In the genomic region with DNA sequence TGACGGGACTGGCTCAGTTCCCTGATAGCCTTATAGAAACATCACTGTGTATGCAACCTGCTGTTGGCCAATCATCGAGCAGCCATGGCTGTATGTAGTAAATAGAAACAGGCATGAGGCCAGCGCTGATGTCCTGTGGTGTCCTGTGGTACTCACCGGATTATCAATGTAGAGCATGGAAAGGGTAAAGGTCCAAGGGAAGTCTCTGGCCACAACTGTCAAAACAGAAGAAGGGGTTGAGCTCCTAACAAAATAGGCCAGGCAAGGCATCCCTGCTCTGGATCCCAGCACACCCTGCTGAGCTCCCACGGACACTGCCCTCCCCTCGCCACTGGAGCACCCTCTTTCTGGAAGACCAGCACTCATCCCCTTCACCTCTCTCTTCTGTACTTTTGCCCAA, we compare ENCODE assay signal across 27 mouse cellular contexts. TPM values are rescaled to one million over a fixed set of nuclear protein-coding genes. Genes with fewer than 3 reads are reported as not detected.
DNase-seq lines count a peak whose midpoint lies in the region; ATAC-seq and TF ChIP-seq lines count a peak whose summit lies in the region.
"Had no signal": no experiment of that assay in that cellular context is flagged by ENCODE, and none has a peak within 500 bp of the region (broad histone marks: within the 10 kb centered on the region; RNA-seq: fewer than 3 reads in every experiment).

No protein-coding gene starts in this region.

- H3K4me2 ChIP-seq in kidney, embryonic 16.5 days (replicated peaks; ENCODE audit: low read depth, low read length) = no peak overlapping the region
- H3K4me2 ChIP-seq in midbrain, embryonic 11.5 days = no peak overlapping the region
- H3K4me2 ChIP-seq in midbrain, postnatal 0 days (ENCODE audit: low read depth, low read length, poor library complexity, severe bottlenecking) = no peak overlapping the region
- H3K4me2 ChIP-seq: embryonic facial prominence, embryonic 12.5 days; forebrain, embryonic 13.5 days; forebrain, embryonic 15.5 days had no signal

- no peaks in the 10 kb centered on the region for H3K27me3 ChIP-seq in kidney, embryonic 16.5 days (ENCODE audit: insufficient read depth, low read length)
- no peaks in the 10 kb centered on the region for H3K27me3 ChIP-seq in midbrain, embryonic 11.5 days (ENCODE audit: control insufficient read depth, insufficient read depth, low read length)
- H3K27me3 ChIP-seq in midbrain, postnatal 0 days (ENCODE audit: insufficient read depth, low read length) = no peaks in the 10 kb centered on the region
- H3K27me3 ChIP-seq: CH12.LX; embryonic facial prominence, embryonic 12.5 days; forebrain, embryonic 15.5 days; Patski had no signal

- no peak overlapping the region for H3K4me3 ChIP-seq in kidney, embryonic 16.5 days (ENCODE audit: low read length)
- H3K4me3 ChIP-seq in midbrain, embryonic 11.5 days (ENCODE audit: low read depth, low read length) = no peak overlapping the region
- no peak overlapping the region for H3K4me3 ChIP-seq in midbrain, postnatal 0 days (ENCODE audit: low read depth, low read length)
- H3K4me3 ChIP-seq: embryonic facial prominence, embryonic 10.5 days; embryonic facial prominence, embryonic 12.5 days; forebrain, embryonic 13.5 days; forebrain, embryonic 15.5 days had no signal

- no peak for ATAC-seq in kidney, embryonic 16.5 days (ENCODE audit: low FRiP score, low TSS enrichment)
- no peak for ATAC-seq in midbrain, embryonic 11.5 days (ENCODE audit: low FRiP score)
- ATAC-seq in midbrain, postnatal 0 days (ENCODE audit: low FRiP score) = no peak
- ATAC-seq: activated CD4-positive, CD25-positive, alpha-beta regulatory T cell, adult 4 months; CD4-positive, CD25-positive, alpha-beta regulatory T cell, adult 4 months; forebrain, embryonic 13.5 days; forebrain, embryonic 15.5 days; Patski had no signal

- H3K9me3 ChIP-seq in kidney, embryonic 16.5 days (ENCODE audit: low read length) = no peaks in the 10 kb centered on the region
- H3K9me3 ChIP-seq in midbrain, embryonic 11.5 days (ENCODE audit: control insufficient read depth, low read length) = no peaks in the 10 kb centered on the region
- no peaks in the 10 kb centered on the region for H3K9me3 ChIP-seq in midbrain, postnatal 0 days (ENCODE audit: low read length)
- H3K9me3 ChIP-seq: embryonic facial prominence, embryonic 10.5 days; embryonic facial prominence, embryonic 12.5 days; forebrain, embryonic 13.5 days; forebrain, embryonic 15.5 days had no signal

- DNase-seq in heart, adult 11 months = peak; percentile 73
- no peak for DNase-seq in heart, adult 9 months (ENCODE audit: low spot score in 2 of 2)
- DNase-seq in kidney, postnatal 10 days = no peak
- DNase-seq in midbrain, embryonic 11.5 days (ENCODE audit: low spot score, missing footprints) = peak; percentile 80
- DNase-seq in midbrain, postnatal 0 days (ENCODE audit: low spot score) = no peak
- DNase-seq: adrenal gland, adult 8-10 months; adrenal gland, postnatal 14 days; adrenal gland, postnatal 36 days; B cell, adult 2 months; cerebellum, adult 11-12 months; cerebellum, adult 2 months; cerebellum, adult 9-10 months; cerebellum, postnatal 10 days; cerebellum, postnatal 25 days had no signal

- H3K36me3 ChIP-seq in kidney, embryonic 16.5 days (ENCODE audit: insufficient read depth, low read length) = no peaks in the 10 kb centered on the region
- no peaks in the 10 kb centered on the region for H3K36me3 ChIP-seq in midbrain, embryonic 11.5 days (ENCODE audit: control insufficient read depth, insufficient read depth, low read length)
- no peaks in the 10 kb centered on the region for H3K36me3 ChIP-seq in midbrain, postnatal 0 days (ENCODE audit: insufficient read depth, low read length)
- H3K36me3 ChIP-seq: embryonic facial prominence, embryonic 10.5 days; embryonic facial prominence, embryonic 12.5 days; forebrain, embryonic 15.5 days; G1E had no signal

- H3K4me1 ChIP-seq in kidney, embryonic 16.5 days (ENCODE audit: insufficient read depth, low read length) = peaks cover 47% of the 10 kb centered on the region
- H3K4me1 ChIP-seq in midbrain, embryonic 11.5 days (ENCODE audit: control insufficient read depth, insufficient read depth, low read length) = 0 out of 2 replicates have a peak, but pooled peaks cover 3% of the 10 kb centered on the region
- H3K4me1 ChIP-seq in midbrain, postnatal 0 days (ENCODE audit: insufficient read depth, low read length) = no peaks in the 10 kb centered on the region

- 87% methylated on average over 6 of the region's 6 CpGs for WGBS in kidney, embryonic 16.5 days
- WGBS in midbrain, embryonic 11.5 days = 84% methylated on average over 6 of the region's 6 CpGs
- 84% methylated on average over 6 of the region's 6 CpGs for WGBS in midbrain, postnatal 0 days

- peak overlapping the region; percentile 32; the same call in 1 of the 2 replicates for H3K27ac ChIP-seq in kidney, embryonic 16.5 days (ENCODE audit: low read length)
- H3K27ac ChIP-seq in midbrain, embryonic 11.5 days (ENCODE audit: low read depth, low read length) = no peak overlapping the region
- H3K27ac ChIP-seq in midbrain, postnatal 0 days (ENCODE audit: low read depth, low read length) = no peak overlapping the region
- H3K27ac ChIP-seq: embryonic facial prominence, embryonic 10.5 days; embryonic facial prominence, embryonic 12.5 days; forebrain, embryonic 13.5 days; forebrain, embryonic 15.5 days had no signal

- H3K9ac ChIP-seq in kidney, embryonic 16.5 days (replicated peaks; ENCODE audit: low read length) = no peak overlapping the region
- no peak overlapping the region for H3K9ac ChIP-seq in midbrain, embryonic 11.5 days (ENCODE audit: low read length)
- H3K9ac ChIP-seq in midbrain, postnatal 0 days (replicated peaks; ENCODE audit: low read length, poor library complexity, severe bottlenecking) = no peak overlapping the region
- H3K9ac ChIP-seq: embryonic facial prominence, embryonic 12.5 days; forebrain, embryonic 13.5 days; forebrain, embryonic 15.5 days had no signal

- TF ChIP-seq CTCF in midbrain, postnatal 0 days (IDR thresholded peaks at IDR 0.05) = no peak

RNA-seq across cellular contexts. Expression of gene Cpvl, which starts 25.1 kb away (rescaled TPM):
- polyA plus RNA-seq in kidney, embryonic 16.5 days (2015; fragmentation: Nextera tagmentation; extraction: Ambion mirVana) = 0.35 TPM in 2 replicates
- polyA plus RNA-seq in midbrain, embryonic 11.5 days (2014; fragmentation: Nextera tagmentation; extraction: Ambion mirVana) = 0.11 TPM in 1 of 2 replicates, not detected in the other
- total RNA-seq in midbrain, postnatal 0 days (2014; rRNA removed) = not detected in 2 replicates
- polyA plus RNA-seq in midbrain, postnatal 0 days (2015; fragmentation: Nextera tagmentation; extraction: Ambion mirVana) = 0.10 TPM in 1 of 2 replicates, not detected in the other
- total RNA-seq: adrenal gland, adult 18-20 months; adrenal gland, adult 8-10 months; adrenal gland, postnatal 14 days; adrenal gland, postnatal 36 days; CH12.LX; G1E had no signal
- polyA plus RNA-seq: activated CD4-positive, CD25-positive, alpha-beta regulatory T cell, adult 4 months; CD4-positive, CD25-positive, alpha-beta regulatory T cell, adult 4 months; cortical plate, adult 2 months; embryonic facial prominence, embryonic 12.5 days; embryonic facial prominence, embryonic 14.5 days; forebrain, embryonic 13.5 days; forebrain, embryonic 15.5 days; G1E had no signal

Comparison
In these comparisons a context has a peak if more than half of its experiments do, and no peak if none do; other contexts are left out.
1. DNase-seq: peak in heart, adult 11 months (single experiment) and midbrain, embryonic 11.5 days (single experiment); none in heart, adult 9 months (0 of 2), kidney, postnatal 10 days (single experiment) and midbrain, postnatal 0 days (single experiment).